Mouse (Mus musculus): ENCODE data around the gene Ccdc137. TPM values are rescaled to one million over a fixed set of nuclear protein-coding genes. Genes with fewer than 3 reads are reported as not detected.

Gene Ccdc137
- polyA plus RNA-seq, 1 experiment from 2014 or later: 29.5 TPM

DNA sequence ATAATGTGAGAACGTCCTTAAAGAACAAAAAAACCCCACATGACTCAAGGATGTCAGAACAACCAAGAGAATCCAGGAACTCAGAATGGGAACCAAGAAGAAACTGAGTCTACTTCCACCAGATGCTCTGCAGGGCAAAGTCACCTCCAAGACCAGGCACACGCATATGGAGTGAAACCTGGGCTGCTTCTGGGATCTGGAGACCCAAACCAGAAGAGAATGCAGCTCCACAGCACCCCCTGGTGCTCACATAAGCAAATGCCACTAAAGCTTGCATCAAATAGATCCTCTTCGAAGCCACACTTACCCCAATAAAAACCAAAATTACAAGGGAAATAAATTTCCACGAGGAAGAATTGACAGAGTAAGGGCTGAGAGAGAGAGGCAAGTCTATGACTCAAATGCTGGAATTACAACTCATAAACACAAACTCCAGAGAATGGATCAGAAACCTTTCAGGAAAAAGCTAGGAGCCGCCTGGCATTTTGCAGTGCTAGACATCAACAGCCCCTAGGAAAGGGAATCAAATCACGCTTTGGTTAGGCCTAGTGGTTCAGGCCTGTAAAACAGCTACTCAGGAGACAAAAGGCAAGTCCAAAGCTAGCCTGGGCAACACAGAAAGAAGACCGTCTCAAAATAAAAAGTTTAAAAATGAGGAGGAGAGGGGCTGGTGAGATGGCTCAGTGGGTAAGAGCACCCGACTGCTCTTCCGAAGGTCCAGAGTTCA, 34.2 kb upstream of the Ccdc137 start:
- H3K27ac ChIP-seq: 0 out of 2 replicates have a peak overlapping the region, but pooled peaks have one; percentile 47
- TF ChIP-seq CTCF (IDR thresholded peaks at IDR 0.05; ENCODE audit: low read depth): peak; percentile 77
- ATAC-seq (replicated peaks; ENCODE audit: low FRiP score, low read depth): 0 out of 2 replicates have a peak, but pooled peaks have one; percentile 3

DNA sequence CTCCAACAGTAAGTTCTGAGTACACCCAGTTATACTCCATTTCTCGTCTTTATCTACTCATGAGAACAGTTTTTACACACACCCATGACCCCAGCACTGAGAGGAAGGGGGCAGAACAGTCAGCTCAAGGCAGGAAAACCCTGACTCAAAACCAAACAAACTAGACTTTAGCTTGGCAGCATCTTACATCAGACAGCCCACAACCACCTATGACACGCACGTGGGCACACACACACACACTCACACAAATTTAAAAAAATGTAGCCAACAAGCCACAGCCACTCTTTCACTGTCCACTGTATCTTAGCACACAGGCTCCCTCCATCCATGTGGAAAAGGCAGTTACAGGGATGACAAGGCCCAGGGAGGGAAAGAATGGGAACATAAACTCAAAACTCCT, 31.2 kb upstream of the Ccdc137 start:
- TF ChIP-seq CTCF (IDR thresholded peaks at IDR 0.05; ENCODE audit: low read depth): no peak
- H3K27ac ChIP-seq: no peak overlapping the region
- no peak overlapping the region for H3K4me2 ChIP-seq (ENCODE audit: low read length)
- 89% methylated on average over 3 of the region's 3 CpGs for WGBS
- H3K4me1 ChIP-seq (replicated peaks; ENCODE audit: insufficient read depth, low read length): peaks cover 8% of the 10 kb centered on the region
- H3K9ac ChIP-seq (ENCODE audit: low read depth, low read length): no peak overlapping the region
- no peaks in the 10 kb centered on the region for H3K9me3 ChIP-seq (replicated peaks; ENCODE audit: low read length)
- DNase-seq (ENCODE audit: low spot score) (no peak), ATAC-seq (replicated peaks; ENCODE audit: low FRiP score, low read depth) (no peak)
- H3K27me3 ChIP-seq (ENCODE audit: insufficient read depth, low read length): no peaks in the 10 kb centered on the region
- peaks cover 47% of the 10 kb centered on the region for H3K36me3 ChIP-seq (ENCODE audit: insufficient read depth, low read length)
- no peak overlapping the region for H3K4me3 ChIP-seq (replicated peaks; ENCODE audit: low read depth, low read length)

More for the DNA sequence above, 34.2 kb upstream of the Ccdc137 start:
- DNase-seq (ENCODE audit: low spot score): peak; percentile 85
- no peak overlapping the region for H3K4me3 ChIP-seq (replicated peaks; ENCODE audit: low read depth, low read length)
- WGBS: 45% methylated on average over 9 of the region's 9 CpGs
- no peaks in the 10 kb centered on the region for H3K27me3 ChIP-seq (ENCODE audit: insufficient read depth, low read length)
- H3K9ac ChIP-seq (ENCODE audit: low read depth, low read length): no peak overlapping the region
- peaks cover 47% of the 10 kb centered on the region for H3K36me3 ChIP-seq (ENCODE audit: insufficient read depth, low read length)
- H3K4me1 ChIP-seq (replicated peaks; ENCODE audit: insufficient read depth, low read length): peaks cover 10% of the 10 kb centered on the region
- H3K9me3 ChIP-seq (replicated peaks; ENCODE audit: low read length): no peaks in the 10 kb centered on the region
- no peak overlapping the region for H3K4me2 ChIP-seq (ENCODE audit: low read length)

DNA sequence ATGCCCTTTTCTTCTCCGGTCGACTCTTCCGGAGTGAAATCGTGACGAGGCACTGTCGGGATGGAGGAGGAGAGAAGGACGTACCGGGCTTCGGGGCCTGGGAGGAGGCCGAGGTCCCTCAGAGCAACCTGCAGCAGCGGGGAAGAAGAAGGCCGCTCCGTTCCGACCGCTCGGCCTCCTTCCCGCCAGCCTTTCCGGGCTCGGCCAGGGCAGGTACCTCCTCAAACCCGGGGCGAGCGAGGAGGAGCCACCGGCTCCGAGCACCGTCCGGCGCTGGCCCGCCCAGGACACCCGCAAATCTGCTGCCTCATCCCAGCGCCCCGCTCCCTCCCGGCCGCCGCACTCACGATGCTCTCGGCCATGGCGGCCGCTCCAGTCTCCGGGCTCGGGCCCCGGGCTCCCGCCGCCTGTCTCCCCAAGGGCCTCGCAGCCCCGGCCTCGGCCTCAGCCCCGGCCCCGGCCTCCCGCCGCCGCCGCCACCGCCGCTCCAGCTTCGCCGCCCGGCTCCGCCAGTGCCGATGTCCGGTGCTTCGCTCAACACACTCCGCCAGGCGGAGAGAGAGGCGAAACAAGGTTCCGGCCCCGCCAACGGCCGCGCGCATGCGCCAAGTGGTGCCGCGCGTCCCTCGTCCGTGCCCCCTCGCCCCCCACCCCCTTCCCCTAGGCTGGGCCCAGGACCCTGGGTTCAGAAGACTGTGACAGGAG, 20.6 kb upstream of the Ccdc137 start, which contains the start of gene Nploc4:
Nploc4 (minus strand) TSS at position 557 of the 705 bp plus-strand sequence.
- WGBS: under 1% methylated on average over 70 of the region's 77 CpGs

DNA sequence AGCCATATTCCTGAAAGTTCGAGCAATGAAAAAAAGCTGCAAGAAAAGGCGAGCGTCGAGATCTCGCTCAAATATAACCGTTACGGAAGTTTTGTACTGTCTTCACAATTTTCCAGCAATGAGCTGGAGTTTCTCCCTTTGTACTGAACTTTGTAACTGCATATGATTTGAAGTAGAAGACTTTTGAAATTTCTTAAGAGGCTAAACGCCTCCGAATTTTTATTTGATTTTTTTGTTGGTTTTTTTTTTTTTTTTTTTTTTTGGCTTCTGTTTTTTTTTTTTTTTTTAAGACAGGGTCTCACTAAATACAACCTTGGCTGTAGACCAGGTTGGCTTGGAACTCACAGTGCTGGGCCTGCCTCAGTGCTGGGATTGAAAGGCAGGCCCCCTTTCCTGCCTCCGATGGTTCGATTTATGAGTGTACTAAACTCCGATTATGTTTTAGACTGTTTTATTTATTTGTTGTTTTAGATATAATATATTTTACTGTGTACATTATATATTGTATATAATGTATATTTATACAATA, 20.0 kb upstream of the Ccdc137 start:
- peak overlapping the region; percentile 96 for H3K4me3 ChIP-seq (replicated peaks; ENCODE audit: low read depth, low read length)
- H3K27me3 ChIP-seq (ENCODE audit: insufficient read depth, low read length): no peaks in the 10 kb centered on the region
- TF ChIP-seq CTCF (IDR thresholded peaks at IDR 0.05; ENCODE audit: low read depth): no peak; the same call in 1 of the 2 replicates
- peak overlapping the region; percentile 71 for H3K4me2 ChIP-seq (ENCODE audit: low read length)
- H3K36me3 ChIP-seq (ENCODE audit: insufficient read depth, low read length): peaks cover 6% of the 10 kb centered on the region; the same call in 1 of the 2 replicates
- H3K4me1 ChIP-seq (replicated peaks; ENCODE audit: insufficient read depth, low read length): peaks cover 6% of the 10 kb centered on the region
- H3K9me3 ChIP-seq (replicated peaks; ENCODE audit: low read length): no peaks in the 10 kb centered on the region
- H3K27ac ChIP-seq: peak overlapping the region; percentile 79; the same call in 1 of the 2 replicates
- WGBS: 25% methylated on average over 12 of the region's 12 CpGs
- peak overlapping the region; percentile 95 for H3K9ac ChIP-seq (ENCODE audit: low read depth, low read length)
- no peak for ATAC-seq (replicated peaks; ENCODE audit: low FRiP score, low read depth)
- no peak for DNase-seq (ENCODE audit: low spot score)

More for the DNA sequence above, 20.6 kb upstream of the Ccdc137 start, which contains the start of gene Nploc4:
- H3K4me2 ChIP-seq (ENCODE audit: low read length): peak within 1 kb of the TSS; percentile 71
- TF ChIP-seq CTCF (IDR thresholded peaks at IDR 0.05; ENCODE audit: low read depth): no peak; the same call in 1 of the 2 replicates
- no peaks in the 10 kb centered on the region for H3K27me3 ChIP-seq (ENCODE audit: insufficient read depth, low read length)
- H3K4me1 ChIP-seq (replicated peaks; ENCODE audit: insufficient read depth, low read length): peaks cover 6% of the 10 kb centered on the region
- H3K27ac ChIP-seq: peak within 1 kb of the TSS; percentile 79
- peaks cover 11% of the 10 kb centered on the region; the same call in 1 of the 2 replicates for H3K36me3 ChIP-seq (ENCODE audit: insufficient read depth, low read length)
- peak within 1 kb of the TSS; percentile 96 for H3K4me3 ChIP-seq (replicated peaks; ENCODE audit: low read depth, low read length)
- ATAC-seq (replicated peaks; ENCODE audit: low FRiP score, low read depth) (peak; percentile 90), DNase-seq (ENCODE audit: low spot score) (peak; percentile 88)
- H3K9me3 ChIP-seq (replicated peaks; ENCODE audit: low read length): no peaks in the 10 kb centered on the region
- H3K9ac ChIP-seq (ENCODE audit: low read depth, low read length): peak within 1 kb of the TSS; percentile 95

DNA sequence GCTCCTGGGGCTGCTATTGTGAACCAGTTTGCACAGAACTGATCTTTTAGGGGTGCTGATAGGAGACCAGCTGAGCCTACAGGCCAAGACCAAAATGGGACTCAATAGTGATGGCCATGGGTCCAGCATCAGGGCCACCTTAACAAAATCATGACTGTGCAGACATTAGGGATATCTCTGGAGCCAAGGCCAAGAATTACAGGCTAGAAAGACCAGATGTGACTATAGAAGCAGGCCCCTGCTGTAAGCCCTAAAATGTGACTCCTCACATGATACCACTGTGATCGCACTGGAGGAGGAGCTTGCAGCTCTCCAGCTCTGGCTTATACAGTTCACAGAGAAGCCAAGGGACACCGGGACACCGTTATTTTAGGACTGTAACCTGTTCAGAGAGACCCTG, 15.6 kb upstream of the Ccdc137 start, which contains the start of gene Tspan10:
Tspan10 (plus strand) TSS at position 301 of the 400 bp plus-strand sequence.
- TF ChIP-seq CTCF (IDR thresholded peaks at IDR 0.05; ENCODE audit: low read depth): no peak
- H3K4me1 ChIP-seq (replicated peaks; ENCODE audit: insufficient read depth, low read length): no peaks in the 10 kb centered on the region
- H3K9me3 ChIP-seq (replicated peaks; ENCODE audit: low read length): no peaks in the 10 kb centered on the region
- DNase-seq (ENCODE audit: low spot score) (no peak), ATAC-seq (replicated peaks; ENCODE audit: low FRiP score, low read depth) (no peak)
- H3K4me2 ChIP-seq (ENCODE audit: low read length): no peak within 1 kb of the TSS
- no peak within 1 kb of the TSS for H3K27ac ChIP-seq
- no peaks in the 10 kb centered on the region for H3K27me3 ChIP-seq (ENCODE audit: insufficient read depth, low read length)
- H3K9ac ChIP-seq (ENCODE audit: low read depth, low read length): no peak within 1 kb of the TSS
- no peaks in the 10 kb centered on the region for H3K36me3 ChIP-seq (ENCODE audit: insufficient read depth, low read length)
- 96% methylated on average over 3 of the region's 3 CpGs for whole genome bisulfite sequencing
- H3K4me3 ChIP-seq (replicated peaks; ENCODE audit: low read depth, low read length): no peak within 1 kb of the TSS

DNA sequence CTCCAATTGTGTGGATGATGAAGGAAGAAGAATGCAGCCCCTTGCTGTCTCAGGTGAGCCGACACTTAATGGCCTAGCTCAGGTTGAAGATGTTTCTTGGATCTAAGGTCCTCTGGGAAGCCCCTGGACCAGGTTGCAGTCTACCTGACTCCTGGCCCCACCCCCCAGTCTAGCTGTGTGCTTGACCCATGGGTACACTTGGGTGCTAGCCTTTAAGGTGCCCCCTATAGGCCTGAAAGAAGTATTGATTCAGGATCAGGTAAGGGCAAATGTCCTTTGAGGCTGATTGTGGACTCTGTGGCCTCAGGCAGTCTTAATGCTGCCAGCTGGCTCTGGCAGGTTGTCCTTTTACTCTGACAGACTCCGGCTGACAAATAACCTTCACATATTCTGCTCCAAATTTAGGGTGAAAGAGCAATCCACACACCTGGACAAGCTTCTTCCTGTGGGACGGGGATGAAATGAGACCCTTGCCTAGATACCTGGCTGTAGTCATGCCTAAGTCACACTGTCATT, 15.1 kb upstream of the Ccdc137 start:
- Histone ChIP-seq H3K9ac (ENCODE audit: low read depth, low read length) (no peak overlapping the region), H3K27ac (no peak overlapping the region), H3K4me2 (ENCODE audit: low read length) (no peak overlapping the region), H3K4me3 (replicated peaks; ENCODE audit: low read depth, low read length) (no peak overlapping the region), H3K4me1 (replicated peaks; ENCODE audit: insufficient read depth, low read length) (no peaks in the 10 kb centered on the region), H3K36me3 (ENCODE audit: insufficient read depth, low read length) (no peaks in the 10 kb centered on the region), H3K9me3 (replicated peaks; ENCODE audit: low read length) (no peaks in the 10 kb centered on the region), H3K27me3 (ENCODE audit: insufficient read depth, low read length) (no peaks in the 10 kb centered on the region)
- WGBS: 88% methylated on average over 3 of the region's 3 CpGs
- no peak for TF ChIP-seq CTCF (IDR thresholded peaks at IDR 0.05; ENCODE audit: low read depth)
- ATAC-seq (replicated peaks; ENCODE audit: low FRiP score, low read depth): no peak
- no peak for DNase-seq (ENCODE audit: low spot score)
